Mouse (Mus musculus): ENCODE measurements around the gene Amz1.

- TF ChIP-seq CTCF (IDR thresholded peaks at IDR 0.05) (no peak), EP300 (IDR thresholded peaks at IDR 0.05) (no peak)
These were observed 72.1 kb downstream of the Amz1 start for GRCm38 (mm10) chr5:140796051-140796450.

All from lung, postnatal 0 days (tissue).